Mouse (Mus musculus): Measurements from ENCODE around the gene Vps29.
"Not testable (repeated sequence)": the region's sequence is repeated elsewhere in the genome, so short reads cannot be mapped to it uniquely, and the experiment has no call there.

Gene Vps29

DNA sequence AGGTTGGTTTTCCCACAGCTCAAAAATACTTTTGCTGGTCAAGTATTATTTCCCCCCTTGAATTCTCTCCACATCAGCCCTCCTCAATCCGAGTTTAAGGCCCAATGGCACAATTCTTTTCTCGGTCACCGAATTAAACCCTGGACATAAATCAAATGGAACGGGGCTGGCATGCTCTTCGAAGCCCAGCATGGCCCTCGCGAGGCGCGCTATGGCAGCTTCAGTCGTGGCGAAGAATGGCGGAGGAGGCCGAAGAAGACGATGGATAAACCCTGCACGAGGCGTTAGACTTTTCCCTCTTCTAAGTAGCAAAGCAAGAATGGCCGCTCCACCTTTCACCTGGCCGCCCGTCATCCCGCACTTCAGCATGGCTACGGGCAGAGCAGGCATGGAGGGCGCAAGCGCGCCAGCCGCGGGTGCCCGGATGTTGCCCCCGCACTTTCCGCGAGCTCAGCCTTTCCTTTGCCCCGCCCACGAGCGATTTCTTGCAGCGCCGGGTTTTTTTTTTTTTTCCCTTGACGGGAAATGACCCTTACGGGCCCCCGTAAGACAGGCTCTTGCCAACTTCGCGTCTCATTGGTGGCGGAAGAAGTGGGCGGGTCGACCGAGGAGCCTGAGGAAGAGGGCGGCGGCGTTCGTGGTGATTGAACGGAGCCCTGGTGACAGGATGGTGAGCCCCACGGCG is at the start of gene Vps29, which contains the start of gene Rad9b:
Vps29 (plus strand) TSS at position 563 of the 685 bp plus-strand sequence.
Rad9b (minus strand) TSS at position 427 of the 685 bp plus-strand sequence.
- peak; percentile 99 for DNase-seq (ENCODE audit: extremely low spot score, low spot score)

DNA sequence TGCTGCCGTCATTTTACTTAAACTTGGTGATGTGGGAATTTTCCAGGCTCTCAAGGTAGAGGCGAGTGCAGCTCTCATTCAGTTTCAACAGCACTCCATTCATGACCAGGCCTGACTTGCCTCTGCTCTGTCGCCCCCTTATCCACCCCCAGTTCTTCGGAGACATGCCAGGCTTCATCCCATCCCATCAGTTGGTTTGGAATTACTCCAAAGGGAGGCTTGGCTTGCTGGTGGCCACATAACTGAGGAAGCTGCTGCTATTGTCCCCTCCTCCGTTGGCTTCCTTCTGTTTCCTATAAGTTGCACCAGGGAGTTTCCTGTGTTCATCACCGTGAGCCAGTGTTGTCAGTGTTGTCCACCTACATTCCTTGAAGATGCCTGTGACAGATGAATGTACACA is 49.6 kb upstream of the Vps29 start:
- no peak for DNase-seq (ENCODE audit: extremely low spot score, low spot score)

DNA sequence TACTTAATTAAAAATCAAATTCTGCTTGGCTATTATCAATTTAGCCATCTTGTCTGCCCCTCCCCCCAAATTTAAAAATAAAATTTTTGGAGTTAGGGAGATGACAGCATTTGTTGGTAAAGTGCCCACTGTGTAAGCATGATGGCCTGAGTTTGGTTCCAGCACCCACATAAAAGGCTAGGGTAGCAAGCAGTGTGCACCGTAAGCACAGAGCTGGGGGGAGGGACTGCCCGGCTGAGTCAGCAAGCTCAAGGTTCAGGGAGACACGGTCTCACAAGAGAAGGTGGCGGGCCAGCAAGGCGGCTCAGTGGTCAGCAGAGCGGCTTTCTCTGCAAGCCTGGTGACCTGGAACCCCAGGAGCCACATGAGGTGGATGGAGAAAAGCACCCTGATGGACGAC is 48.7 kb upstream of the Vps29 start:
- DNase-seq (ENCODE audit: extremely low spot score, low spot score), result no peak

DNA sequence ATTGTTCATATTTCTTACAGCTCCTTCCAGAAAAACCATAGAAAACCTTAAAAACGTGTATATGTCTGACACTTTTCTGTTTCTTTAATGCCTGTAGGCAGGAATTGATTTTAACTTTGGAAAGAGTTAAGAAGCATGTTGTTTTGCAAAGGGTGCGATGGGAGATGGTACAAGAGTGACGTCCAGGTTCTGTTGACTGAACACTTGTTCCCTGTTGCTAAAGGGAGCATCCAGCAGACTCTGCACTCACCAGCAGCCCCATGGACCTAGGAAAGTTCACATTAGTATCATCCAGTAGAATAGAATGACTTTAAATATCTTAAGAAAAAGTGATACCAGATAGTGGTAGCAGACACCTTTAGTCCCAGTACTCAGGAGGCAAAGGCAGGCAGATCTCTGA is 47.6 kb upstream of the Vps29 start:
- DNase-seq (ENCODE audit: extremely low spot score, low spot score), result no peak

DNA sequence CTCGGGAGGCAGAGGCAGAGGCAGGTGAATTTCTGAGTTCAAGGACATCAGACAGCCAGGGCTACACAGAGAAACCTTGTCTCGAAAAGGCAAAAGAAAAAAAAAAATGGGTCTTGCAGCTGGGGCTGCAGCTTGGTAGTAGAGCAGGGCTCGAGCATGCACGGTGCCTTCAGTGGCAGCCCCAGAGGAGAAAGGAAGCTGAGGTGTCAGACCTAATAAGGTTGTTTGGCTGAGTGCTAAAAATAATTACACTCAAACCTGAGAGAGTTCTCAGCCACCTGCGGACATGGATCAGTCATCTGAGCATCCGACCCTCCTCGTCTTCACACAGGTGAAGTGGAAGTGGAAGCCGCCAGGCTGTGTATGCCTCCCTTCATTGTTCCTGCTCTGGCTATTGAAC is 43.5 kb upstream of the Vps29 start:
- DNase-seq (ENCODE audit: extremely low spot score, low spot score), result no peak

DNA sequence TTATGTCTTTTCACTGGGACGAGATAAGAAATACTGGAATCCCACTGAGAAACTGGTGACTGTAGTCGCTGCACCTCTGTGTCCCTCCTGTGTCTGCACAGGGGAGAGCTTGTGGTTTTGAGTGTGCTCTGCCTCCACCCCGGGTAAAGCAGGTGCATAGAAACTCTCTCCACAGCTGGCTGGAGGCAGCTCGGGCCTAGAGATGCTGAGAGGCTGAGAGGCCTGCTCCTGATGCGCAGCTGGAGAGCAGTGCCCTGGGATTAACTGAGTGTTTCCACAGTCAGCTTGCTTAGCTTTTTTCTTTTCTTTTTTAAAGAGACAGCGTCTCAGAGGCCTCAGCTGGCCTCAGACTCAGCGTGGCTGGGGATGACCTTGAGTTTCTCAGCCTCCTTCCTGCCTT is 42.5 kb upstream of the Vps29 start:
- DNase-seq (ENCODE audit: extremely low spot score, low spot score), result no peak

DNA sequence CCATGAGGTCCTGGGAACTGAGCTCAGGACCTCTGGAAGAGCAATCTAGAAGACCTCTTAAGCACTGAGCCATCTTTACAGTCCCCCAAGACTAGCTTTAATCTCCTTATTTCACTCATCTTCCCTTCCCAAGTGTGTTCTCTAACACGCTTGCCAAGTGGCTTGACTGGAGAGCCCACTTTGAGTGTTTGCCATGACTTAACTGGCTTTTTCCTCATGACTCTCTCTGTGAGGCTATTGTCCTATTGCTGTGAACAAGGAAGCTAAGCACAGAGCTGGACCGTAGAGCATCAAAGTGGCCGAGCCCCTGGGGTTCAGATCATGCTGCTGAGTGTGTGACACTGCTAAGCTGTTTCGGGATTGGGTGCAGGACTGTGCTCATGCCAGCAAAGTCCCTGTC is 41.8 kb upstream of the Vps29 start:
- no peak for DNase-seq (ENCODE audit: extremely low spot score, low spot score)

DNA sequence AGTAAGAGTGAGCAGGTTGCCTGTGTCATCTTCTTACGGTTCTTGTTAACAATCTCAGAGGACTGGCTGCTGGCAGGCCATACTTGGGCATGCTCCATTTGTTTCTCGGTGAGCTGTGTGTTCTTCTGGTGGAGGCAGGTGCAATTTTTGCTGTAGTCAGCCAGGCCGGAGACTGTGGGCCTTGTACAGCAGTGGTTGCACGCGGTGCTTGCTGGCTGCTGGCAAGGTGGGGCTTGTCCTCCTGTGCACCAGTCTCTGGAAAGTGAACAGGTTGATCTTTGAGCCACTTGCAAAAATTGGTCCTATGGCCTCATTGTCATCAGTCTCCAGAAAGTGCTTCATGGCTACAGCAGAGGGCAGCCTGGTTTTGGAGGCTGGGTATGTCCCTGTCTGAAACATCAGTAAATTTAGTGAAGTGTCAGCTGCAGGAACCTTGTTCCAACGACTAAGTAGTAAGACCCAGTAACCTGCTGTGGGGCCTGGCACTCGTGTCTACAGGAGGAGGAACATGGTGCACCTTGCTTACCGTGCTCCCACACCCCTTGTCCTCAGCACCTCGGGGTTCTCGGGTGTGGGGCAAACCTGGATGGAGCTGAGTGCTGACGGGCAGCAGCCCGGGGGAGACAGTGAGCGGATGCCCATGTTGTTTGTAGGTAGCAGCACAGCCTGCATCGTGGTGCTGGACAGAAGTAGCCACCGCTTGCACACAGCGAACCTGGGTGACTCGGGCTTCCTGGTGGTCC is 41.1 kb upstream of the Vps29 start:
- no peak for DNase-seq (ENCODE audit: extremely low spot score, low spot score)

DNA sequence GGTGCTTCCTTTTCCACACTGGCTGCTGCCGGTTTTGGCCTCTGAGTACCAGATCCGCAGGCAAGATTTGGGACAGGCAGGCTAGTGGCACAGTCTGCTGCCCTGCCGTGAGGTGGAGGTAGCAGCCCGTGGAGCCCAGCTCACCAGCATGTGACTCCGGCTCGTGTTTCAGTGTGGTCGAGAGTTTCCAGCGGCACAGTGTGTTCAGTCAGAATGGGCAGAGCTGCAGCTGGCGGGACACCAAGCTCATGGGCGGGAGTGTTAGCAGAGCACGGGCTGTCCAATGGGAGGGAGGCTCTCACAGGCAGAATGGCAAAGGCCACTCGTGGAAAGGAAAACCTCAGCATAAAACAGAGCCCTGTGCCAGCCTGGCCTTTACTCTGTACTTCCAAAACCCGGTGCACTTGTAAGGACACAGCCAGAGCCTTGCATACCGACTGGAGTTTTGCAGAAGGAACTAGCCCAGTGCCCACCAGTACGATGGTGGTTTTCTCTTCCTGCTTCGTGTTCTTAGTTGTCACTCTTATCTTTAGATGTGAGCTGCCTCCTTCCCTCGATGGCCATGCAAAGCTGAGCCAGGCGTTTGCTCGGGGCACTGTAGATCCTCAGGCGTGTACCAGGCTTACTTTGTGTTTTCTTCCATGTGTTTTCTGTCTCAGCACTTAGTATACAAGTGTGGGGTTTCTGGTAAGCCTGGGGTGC is 39.1 kb upstream of the Vps29 start:
- no peak for DNase-seq (ENCODE audit: extremely low spot score, low spot score)

DNA sequence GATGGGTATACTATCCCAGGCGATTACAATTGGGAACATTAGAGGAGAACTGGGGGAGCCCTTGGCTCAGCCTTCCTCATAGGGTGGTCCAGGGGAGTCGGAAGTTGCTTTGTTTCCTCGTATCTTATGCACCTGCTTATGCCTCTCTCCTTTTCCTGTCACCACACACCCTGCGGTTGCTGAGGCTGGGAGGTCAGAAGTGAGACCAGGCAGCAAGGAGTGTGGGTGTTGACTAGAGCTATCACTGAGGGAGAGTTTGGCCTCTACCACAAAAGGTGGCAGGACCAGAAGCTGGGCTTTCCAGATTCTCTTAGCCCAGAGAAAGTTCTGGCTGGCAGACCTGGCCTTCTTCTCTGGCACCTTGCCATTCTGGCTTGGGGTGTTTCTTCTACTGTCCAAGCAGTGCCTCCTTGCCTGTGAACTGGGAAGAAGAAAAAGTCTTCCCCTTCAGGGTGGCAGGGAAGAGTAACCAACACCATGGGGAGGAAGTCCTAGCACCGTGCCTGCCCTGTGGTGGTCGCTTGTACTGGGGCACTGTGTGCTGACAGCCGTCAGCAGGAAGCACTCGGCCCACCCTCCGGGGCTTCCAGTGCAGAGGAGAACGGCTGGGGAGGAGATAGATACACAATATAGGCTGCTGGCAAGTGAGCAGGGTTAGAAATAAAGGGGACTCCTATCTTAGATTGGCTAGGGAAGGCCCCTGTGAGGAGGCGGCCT is 36.7 kb upstream of the Vps29 start:
- no peak for DNase-seq (ENCODE audit: extremely low spot score, low spot score)

DNA sequence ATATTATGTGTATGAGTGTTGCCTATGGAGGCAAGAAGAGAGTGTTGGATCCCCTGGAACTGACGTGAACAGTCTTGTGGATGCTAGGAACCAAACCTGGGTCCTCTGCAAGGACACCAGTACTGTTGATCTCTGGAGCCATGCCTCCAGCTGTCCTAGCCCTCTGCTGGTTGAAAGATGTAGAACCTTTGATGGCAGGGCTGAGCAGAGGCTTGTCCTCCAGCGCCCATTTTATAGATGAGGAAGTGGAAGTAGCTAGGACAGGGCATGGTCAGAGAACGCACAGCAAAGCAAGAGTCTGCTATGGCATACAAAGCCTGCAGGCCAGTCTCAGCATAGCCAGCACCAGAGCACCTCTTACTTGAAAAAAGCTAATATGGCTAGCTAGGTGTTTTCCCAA is 36.1 kb upstream of the Vps29 start:
- DNase-seq (ENCODE audit: extremely low spot score, low spot score), result no peak

DNA sequence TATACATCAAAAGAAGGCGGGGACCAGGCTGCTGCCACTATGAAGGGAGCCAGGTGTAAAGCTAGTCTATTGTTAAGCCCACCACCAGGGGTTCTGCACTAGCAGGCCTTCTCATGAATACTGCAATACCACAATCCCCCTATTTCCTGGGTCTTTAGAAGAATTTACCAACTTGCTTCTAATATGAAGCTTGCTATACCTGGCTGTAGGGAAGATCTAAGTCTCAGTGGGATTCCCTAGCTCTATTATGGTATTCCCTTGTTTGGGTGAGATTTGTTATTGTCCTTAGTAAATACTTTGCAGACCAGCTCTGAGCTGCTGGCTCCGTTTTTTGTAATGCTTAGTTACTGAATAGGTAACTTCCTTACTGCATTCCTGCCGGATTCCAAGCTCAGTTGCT is 35.2 kb upstream of the Vps29 start:
- DNase-seq (ENCODE audit: extremely low spot score, low spot score), result not testable (repeated sequence)

DNA sequence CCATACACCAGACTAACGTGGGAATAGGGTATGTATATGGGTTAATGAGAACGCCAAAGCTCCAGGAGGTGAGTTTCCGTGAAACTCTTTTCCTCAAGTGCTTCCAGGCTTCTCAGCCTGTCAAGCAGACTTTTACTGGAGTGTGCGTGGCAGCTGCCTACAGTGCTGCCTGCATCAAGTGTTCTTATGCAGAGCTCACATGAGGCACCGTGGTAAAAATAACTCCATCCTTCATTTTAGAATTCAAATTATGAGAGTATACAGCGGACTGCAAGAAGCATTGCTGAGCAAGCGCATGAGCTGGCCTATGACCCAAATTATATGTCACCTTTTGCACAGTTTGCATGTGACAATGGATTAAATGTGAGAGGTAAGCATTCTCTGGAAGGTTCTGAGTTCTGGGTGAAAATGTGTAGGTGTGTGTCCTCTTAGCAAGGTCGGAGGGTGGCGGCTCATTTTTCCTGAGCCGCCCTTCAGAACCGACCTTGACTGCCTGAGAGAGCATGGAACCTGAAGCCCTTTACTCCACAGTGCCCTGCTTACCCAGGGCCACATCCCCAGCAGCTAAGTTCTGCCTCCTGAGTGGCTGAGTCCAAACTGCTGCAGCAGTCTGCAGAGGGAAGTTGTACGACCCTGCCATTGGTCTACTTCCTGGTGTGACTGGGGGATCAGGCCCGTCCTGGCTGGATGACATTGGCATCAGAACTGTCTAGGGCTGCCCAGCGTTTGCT is 34.5 kb upstream of the Vps29 start:
- no peak for DNase-seq (ENCODE audit: extremely low spot score, low spot score)

DNA sequence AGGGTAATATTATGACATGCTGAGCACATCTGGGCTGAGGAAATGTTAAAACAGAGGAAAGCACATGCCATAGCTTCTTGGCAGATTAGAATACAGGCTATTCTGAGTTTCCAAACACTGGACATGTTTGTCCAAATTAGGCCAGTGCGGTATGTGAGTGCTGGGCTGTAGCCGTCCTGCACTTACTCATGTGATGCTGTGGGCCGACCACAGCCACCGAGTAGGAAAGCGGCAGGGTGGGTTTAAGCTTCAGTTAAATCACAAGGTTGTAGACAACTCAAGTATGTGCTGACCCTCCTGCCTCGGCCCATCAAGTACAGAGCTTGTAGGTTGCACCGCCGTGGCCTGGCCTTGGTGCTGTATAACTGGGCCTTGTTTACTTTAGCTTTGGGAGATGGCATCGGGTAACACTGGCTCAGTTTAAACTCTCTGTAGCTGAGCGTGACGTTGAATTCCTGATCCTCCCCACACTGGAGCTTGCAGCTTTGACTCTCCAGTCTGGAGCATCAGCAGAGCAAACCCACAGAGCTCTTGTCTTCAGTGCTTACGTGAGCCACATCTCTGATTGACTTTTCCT is 33.9 kb upstream of the Vps29 start:
- DNase-seq (ENCODE audit: extremely low spot score, low spot score), result no peak

DNA sequence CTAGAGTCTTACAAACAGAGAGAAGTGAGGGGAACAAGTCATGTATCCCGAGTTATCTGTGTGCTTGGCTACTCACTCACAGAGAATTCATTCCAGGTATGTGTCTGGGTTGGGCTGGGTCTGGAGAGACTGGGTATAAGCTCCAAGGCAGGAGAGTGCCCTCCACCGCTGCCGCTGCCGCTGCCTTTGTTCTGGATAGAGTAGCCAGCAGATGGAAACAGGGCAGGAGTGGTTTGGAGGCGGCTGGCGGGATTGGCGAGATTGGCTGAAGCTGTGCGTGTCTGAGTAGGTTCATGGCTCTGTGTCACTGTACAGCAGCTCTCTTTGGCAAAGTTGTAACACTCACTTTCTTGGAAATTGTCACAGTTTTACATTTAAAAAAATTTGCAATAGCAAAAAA is 30.6 kb upstream of the Vps29 start:
- peak; percentile 16 for DNase-seq (ENCODE audit: extremely low spot score, low spot score)

DNA sequence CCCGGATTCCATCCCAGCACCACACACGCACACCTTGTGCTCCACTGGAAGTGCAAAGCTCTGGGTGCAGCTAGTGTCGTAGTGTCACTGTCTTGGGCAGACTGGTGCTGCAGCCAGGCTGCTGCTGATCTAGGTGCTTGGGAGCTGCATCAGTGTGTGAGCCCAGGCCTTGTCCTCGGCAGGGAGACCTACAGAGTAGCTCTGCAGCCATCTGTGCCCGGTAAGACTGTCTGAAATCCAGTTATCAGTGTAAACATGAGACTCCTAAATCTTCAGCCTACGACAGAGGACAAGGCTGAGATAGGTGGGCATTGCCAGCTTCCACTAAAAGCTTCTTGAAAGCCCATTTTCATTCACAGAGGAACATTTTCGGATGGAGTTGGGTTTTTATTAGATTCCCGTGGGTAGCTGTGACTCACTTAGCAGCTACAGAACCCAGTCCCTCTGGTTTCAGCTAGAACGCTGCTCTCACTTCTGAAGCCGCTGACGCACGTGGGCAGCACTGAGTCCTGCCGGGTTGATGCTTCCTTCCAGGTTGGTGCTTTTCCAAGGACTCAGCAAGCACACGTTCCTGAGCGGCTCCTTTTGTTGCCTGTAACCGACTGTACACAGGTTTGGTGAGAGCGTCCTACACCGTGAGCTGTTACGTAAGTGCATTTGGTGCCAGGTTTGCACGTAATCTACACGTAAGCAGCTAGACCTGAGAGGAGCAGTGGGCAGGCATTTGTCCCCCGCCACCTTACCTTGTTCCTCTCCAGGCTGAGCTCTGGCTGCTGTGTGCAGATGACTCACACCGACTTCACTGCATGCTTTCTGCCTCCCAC is 29.3 kb upstream of the Vps29 start:
- DNase-seq (ENCODE audit: extremely low spot score, low spot score), result no peak

DNA sequence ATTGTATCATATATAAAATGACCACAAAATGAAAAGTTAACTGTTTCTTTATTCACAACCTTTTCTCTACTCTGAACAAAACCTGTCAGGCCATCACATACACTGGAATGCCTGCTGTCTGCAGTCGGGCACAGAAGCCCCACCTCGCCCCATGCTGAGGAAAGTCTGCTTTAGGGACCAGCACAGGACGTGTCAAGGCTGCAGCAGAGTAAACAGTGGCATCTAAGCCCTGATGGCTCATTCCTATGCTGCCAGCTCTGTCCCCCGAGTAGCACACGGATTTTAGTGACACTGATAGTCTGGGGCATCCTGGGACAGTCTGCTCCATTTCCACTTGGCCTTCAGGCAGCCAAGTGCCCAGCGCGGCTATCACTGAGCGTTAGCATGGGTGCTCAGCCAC is 28.7 kb upstream of the Vps29 start:
- DNase-seq (ENCODE audit: extremely low spot score, low spot score), result no peak

DNA sequence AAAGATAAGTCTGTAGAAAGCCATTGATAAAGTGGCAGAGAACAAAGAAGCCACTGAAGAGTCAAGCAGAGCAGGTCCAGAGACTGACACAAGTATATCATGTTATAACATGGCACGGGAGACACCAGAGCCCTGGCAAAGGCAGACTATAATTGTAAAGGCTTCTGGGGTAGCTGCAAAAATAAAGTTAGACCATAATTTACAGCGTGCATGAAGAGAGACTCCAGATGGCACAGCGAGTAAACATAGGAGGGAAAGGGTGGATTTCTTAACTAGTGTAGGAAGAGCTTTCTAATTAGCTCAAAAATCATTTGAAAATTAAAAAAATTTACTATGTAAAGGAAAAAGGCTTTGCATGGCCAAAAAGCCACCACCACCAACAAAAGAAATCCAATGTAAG is 26.9 kb upstream of the Vps29 start:
- no peak for DNase-seq (ENCODE audit: extremely low spot score, low spot score)

DNA sequence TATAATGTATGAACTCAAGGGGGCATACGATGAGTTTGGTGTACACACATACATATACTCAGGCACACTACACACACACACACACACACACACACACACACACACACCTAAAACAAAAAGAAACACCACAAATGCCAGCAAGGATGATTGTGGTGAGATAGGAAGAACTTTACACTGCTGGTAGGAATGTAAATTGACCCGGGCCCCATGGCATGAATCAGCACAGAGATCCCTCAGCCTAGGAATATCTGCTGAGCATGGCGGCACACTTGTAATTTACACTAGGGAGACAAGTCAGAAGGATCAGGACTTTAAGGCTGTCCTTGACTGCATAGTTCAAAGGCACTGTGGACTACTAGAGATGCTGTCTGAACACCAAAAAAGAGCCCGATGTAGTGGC is 23.9 kb upstream of the Vps29 start:
- DNase-seq (ENCODE audit: extremely low spot score, low spot score), result no peak

DNA sequence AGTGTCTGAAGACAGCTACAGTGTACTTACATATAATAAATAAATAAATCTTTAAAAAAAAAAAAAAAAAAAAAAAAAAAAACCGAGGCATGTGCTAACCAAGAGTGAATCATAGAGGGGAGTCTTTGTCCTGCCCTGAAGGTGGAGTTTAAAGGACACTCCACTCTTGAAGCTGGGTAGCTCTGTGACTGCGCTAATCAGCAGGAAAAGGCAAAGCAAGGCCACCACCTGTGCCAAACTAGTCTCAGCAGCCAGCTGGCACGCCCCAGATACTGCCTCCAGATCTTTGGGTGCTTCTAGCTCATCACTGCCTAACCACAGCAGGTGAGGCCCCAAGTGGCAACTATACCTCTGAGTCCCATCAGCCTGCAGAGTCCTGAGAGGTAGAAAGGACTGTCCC is 19.5 kb upstream of the Vps29 start:
- no peak for DNase-seq (ENCODE audit: extremely low spot score, low spot score)
